Mouse (Mus musculus) cerebellum, postnatal 25 days (tissue): Measurements from ENCODE around the gene Txndc15.
"Not testable (repeated sequence)": the region's sequence is repeated elsewhere in the genome, so short reads cannot be mapped to it uniquely, and the experiment has no call there.

Experiments used
- DNase-seq, 2 experiments: peaks; one replicate each; pipeline ENCODE4 v3.0.0; 2021; ENCODE audit warnings: mixed read lengths in 2 of 2

Txndc15 gene

GRCm38 (mm10) chr13:55714501-55715166 is at the start of gene Txndc15:
Gene Txndc15 (plus strand): TSS chr13:55714650.
- DNase-seq: peak; percentile 95 to 96

GRCm38 (mm10) chr13:55668550-55668949 is 45.9 kb upstream of the Txndc15 start:
- peak; percentile 34 to 59 for DNase-seq

- no peak for DNase-seq
These were observed 41.7 kb upstream of the Txndc15 start for GRCm38 (mm10) chr13:55672711-55673110.

- no peak for DNase-seq
These were observed 37.1 kb upstream of the Txndc15 start for GRCm38 (mm10) chr13:55677364-55677763.

- no peak for DNase-seq
These were observed 32.2 kb upstream of the Txndc15 start for GRCm38 (mm10) chr13:55682201-55682600.

GRCm38 (mm10) chr13:55683581-55683980 is 30.9 kb upstream of the Txndc15 start:
- DNase-seq: no peak

- no peak for DNase-seq
These were observed 28.3 kb upstream of the Txndc15 start for GRCm38 (mm10) chr13:55686107-55686633.

- no peak for DNase-seq
These were observed 26.4 kb upstream of the Txndc15 start for GRCm38 (mm10) chr13:55687927-55688602.

- DNase-seq: peak; percentile 95 to 96
These were observed 21.8 kb upstream of the Txndc15 start, which contains the start of gene B230219D22Rik for GRCm38 (mm10) chr13:55692535-55693242. Gene B230219D22Rik (plus strand): TSS chr13:55693124.

GRCm38 (mm10) chr13:55693243-55693721 is 21.2 kb upstream of the Txndc15 start:
- no peak for DNase-seq

- DNase-seq: no peak
These were observed 20.3 kb upstream of the Txndc15 start for GRCm38 (mm10) chr13:55694110-55694509.

- not testable (repeated sequence) for DNase-seq
These were observed 18.5 kb upstream of the Txndc15 start for GRCm38 (mm10) chr13:55695989-55696388.

- no peak for DNase-seq
These were observed 10.1 kb upstream of the Txndc15 start for GRCm38 (mm10) chr13:55704301-55704700.

- DNase-seq: no peak
These were observed 1.6 kb upstream of the Txndc15 start for GRCm38 (mm10) chr13:55712846-55713245.

GRCm38 (mm10) chr13:55715167-55715512 is 690 bp downstream of the Txndc15 start:
- DNase-seq: no peak

GRCm38 (mm10) chr13:55715908-55716510 is 1.6 kb downstream of the Txndc15 start:
- DNase-seq: no peak

- peak; percentile 69 to 78 for DNase-seq
These were observed 7.1 kb downstream of the Txndc15 start for GRCm38 (mm10) chr13:55721516-55721915.

- no peak for DNase-seq
These were observed 7.5 kb downstream of the Txndc15 start for GRCm38 (mm10) chr13:55721995-55722394.

GRCm38 (mm10) chr13:55726598-55727119 is 12.2 kb downstream of the Txndc15 start:
- peak in 1 of 2 experiments; percentile 47 for DNase-seq

GRCm38 (mm10) chr13:55727120-55727838 is 12.8 kb downstream of the Txndc15 start, which contains the start of gene Pcbd2:
Gene Pcbd2 (plus strand): TSS chr13:55727368.
- DNase-seq: peak; percentile 88 to 89

GRCm38 (mm10) chr13:55727839-55728238 is 13.4 kb downstream of the Txndc15 start:
- peak; percentile 69 to 71 for DNase-seq

GRCm38 (mm10) chr13:55730716-55731115 is 16.3 kb downstream of the Txndc15 start:
- no peak for DNase-seq
